Mouse (Mus musculus) stomach, postnatal 0 days (tissue): ENCODE measurements around the gene Mpig6b. TPM values are rescaled to one million over a fixed set of nuclear protein-coding genes. Genes with fewer than 3 reads are reported as not detected.

Experiments
- ATAC-seq: fragments of 200-750 bp; cut with Nextera tagmentation; 2 replicates; pipeline ENCODE4 v1.8.0; 2017; ENCODE audit not compliant: low FRiP score, low TSS enrichment
- DNase-seq: peaks from one replicate; pipeline ENCODE4 v3.0.0-alpha.2; 2016; ENCODE audit warnings: low spot score
- H3K27ac ChIP-seq: fragments of 300-500 bp; sonication (generic); replicated peaks from 2 replicates; pipeline ENCODE4 v1.5.1; 2014; ENCODE audit warnings: mild to moderate bottlenecking, control low read depth
- H3K27me3 ChIP-seq: fragments of 300-500 bp; sonication (generic); 2 replicates; pipeline ENCODE4 v1.6.1; 2014; ENCODE audit warnings: low read length; ENCODE audit not compliant: control insufficient read depth, insufficient read depth
- H3K36me3 ChIP-seq: fragments of 300-500 bp; sonication (generic); 2 replicates; pipeline ENCODE4 v1.6.1; 2014; ENCODE audit warnings: low read length, mixed read lengths; ENCODE audit not compliant: control insufficient read depth, insufficient read depth
- H3K4me1 ChIP-seq: fragments of 300-500 bp; sonication (generic); replicated peaks from 2 replicates; pipeline ENCODE4 v1.6.1; 2014; ENCODE audit warnings: antibody characterized with exemption; ENCODE audit not compliant: control insufficient read depth, insufficient read depth
- H3K4me2 ChIP-seq: fragments of 300-500 bp; sonication (generic); replicated peaks from 2 replicates; pipeline ENCODE4 v1.6.1; 2014; ENCODE audit warnings: low read depth, mild to moderate bottlenecking, control low read depth, moderate library complexity
- H3K4me3 ChIP-seq: fragments of 300-500 bp; sonication (generic); 2 replicates; pipeline ENCODE4 v1.5.1; 2014; ENCODE audit warnings: low read depth, low read length, control low read depth
- H3K9ac ChIP-seq: fragments of 300-500 bp; sonication (generic); 2 replicates; pipeline ENCODE4 v1.6.1; 2014; ENCODE audit warnings: mild to moderate bottlenecking, low read length, control low read depth, mixed read lengths
- H3K9me3 ChIP-seq: fragments of 300-500 bp; sonication (generic); 2 replicates; pipeline ENCODE4 v1.6.1; 2016; ENCODE audit warnings: low read length; ENCODE audit not compliant: control insufficient read depth
- CTCF ChIP-seq: IDR thresholded peaks from 2 replicates; pipeline ENCODE4 v1.5.1; 2016; ENCODE audit warnings: antibody characterized with exemption, low read depth, mild to moderate bottlenecking, moderate library complexity
- EP300 ChIP-seq: optimal IDR thresholded peaks from 2 replicates; pipeline ENCODE3; 2016; ENCODE audit warnings: antibody characterized with exemption
- WGBS: fragments of 180-500 bp; shearing (Covaris S2); extraction: QIAGEN DNeasy Blood & Tissue Kit; methylation state at CpG from one replicate; pipeline ENCODE4 v1.1.7; 2014; 5-methylcytosine and 5-hydroxymethylcytosine counted together
- polyA plus RNA-seq: library from polyadenylated mRNA; unstranded; fragments of >200 nt; fragmentation: Nextera tagmentation; extraction: Ambion mirVana; gene quantifications from 2 replicates; pipeline ENCODE4 v1.2.1, GENCODE M21; 2015

Mpig6b gene
- 0.49 and 0.96 TPM in 2 replicates for polyA plus RNA-seq

- TF ChIP-seq CTCF (no peak), EP300 (no peak)
- WGBS, result 69% methylated on average over 10 of the region's 10 CpGs
- no peaks in the 10 kb centered on the region for H3K9me3 ChIP-seq
- DNase-seq (no peak), ATAC-seq (no peak)
- H3K4me2 ChIP-seq, result peak within 1 kb of the TSS; percentile 63
- no peaks in the 10 kb centered on the region for H3K27me3 ChIP-seq
- peak within 1 kb of the TSS; percentile 87 for H3K27ac ChIP-seq
- H3K36me3 ChIP-seq, result peaks cover 3% of the 10 kb centered on the region; the same call in 1 of the 2 replicates
- 0 out of 2 replicates have a peak, but pooled peaks cover 2% of the 10 kb centered on the region for H3K4me1 ChIP-seq
- H3K9ac ChIP-seq, result peak within 1 kb of the TSS; percentile 38
- H3K4me3 ChIP-seq, result peak within 1 kb of the TSS; percentile 41
Observed at GRCm38 (mm10) chr17:35066084-35066483, at the start of gene Mpig6b. TSS of gene Mpig6b (minus strand) at chr17:35066184.

- H3K9ac ChIP-seq, result no peak within 1 kb of the TSS
- peaks cover 11% of the 10 kb centered on the region for H3K36me3 ChIP-seq
- DNase-seq (peak; percentile 65), ATAC-seq (no peak)
- H3K4me2 ChIP-seq, result no peak within 1 kb of the TSS
- TF ChIP-seq EP300, result no peak
- peak; percentile 74 for TF ChIP-seq CTCF
- 84% methylated on average over 8 of the region's 8 CpGs for WGBS
- H3K4me1 ChIP-seq, result no peaks in the 10 kb centered on the region
- H3K4me3 ChIP-seq, result no peak within 1 kb of the TSS
- H3K27ac ChIP-seq, result no peak within 1 kb of the TSS
- no peaks in the 10 kb centered on the region for H3K9me3 ChIP-seq
- H3K27me3 ChIP-seq, result no peaks in the 10 kb centered on the region
Observed at GRCm38 (mm10) chr17:35115046-35116019, 49.3 kb upstream of the Mpig6b start, which contains the start of gene Ly6g5b. TSS of gene Ly6g5b (minus strand) at chr17:35115428.

GRCm38 (mm10) chr17:35111774-35112173 is 45.8 kb upstream of the Mpig6b start:
- ATAC-seq, result no peak
- H3K4me1 ChIP-seq, result no peaks in the 10 kb centered on the region
- no peak overlapping the region for H3K4me3 ChIP-seq
- no peak for TF ChIP-seq EP300
- TF ChIP-seq CTCF, result no peak
- H3K4me2 ChIP-seq, result no peak overlapping the region
- H3K27me3 ChIP-seq, result no peaks in the 10 kb centered on the region
- H3K9me3 ChIP-seq, result no peaks in the 10 kb centered on the region
- WGBS, result 72% methylated on average over 9 of the region's 9 CpGs
- H3K36me3 ChIP-seq, result peaks cover 4% of the 10 kb centered on the region; the same call in 1 of the 2 replicates
- no peak for DNase-seq
- H3K9ac ChIP-seq, result no peak overlapping the region
- H3K27ac ChIP-seq, result no peak overlapping the region

- no peaks in the 10 kb centered on the region for H3K36me3 ChIP-seq
- TF ChIP-seq CTCF, result no peak
- no peak for TF ChIP-seq EP300
- no peak for ATAC-seq
- 84% methylated on average over 6 of the region's 6 CpGs for WGBS
- no peak within 1 kb of the TSS for H3K9ac ChIP-seq
- H3K27ac ChIP-seq, result no peak within 1 kb of the TSS
- no peaks in the 10 kb centered on the region for H3K9me3 ChIP-seq
- H3K4me3 ChIP-seq, result no peak within 1 kb of the TSS
- DNase-seq, result no peak
- no peaks in the 10 kb centered on the region for H3K4me1 ChIP-seq
- H3K4me2 ChIP-seq, result no peak within 1 kb of the TSS
- H3K27me3 ChIP-seq, result no peaks in the 10 kb centered on the region
Observed at GRCm38 (mm10) chr17:35108097-35108496, 42.1 kb upstream of the Mpig6b start, which contains the start of gene Ly6g5c. TSS of gene Ly6g5c (plus strand) at chr17:35108279.

- H3K27ac ChIP-seq, result no peak overlapping the region
- no peak overlapping the region for H3K4me2 ChIP-seq
- no peak for DNase-seq
- 53% methylated on average over 3 of the region's 3 CpGs for WGBS
- no peak for TF ChIP-seq EP300
- peak; percentile 55 for TF ChIP-seq CTCF
- no peaks in the 10 kb centered on the region for H3K27me3 ChIP-seq
- no peaks in the 10 kb centered on the region for H3K4me1 ChIP-seq
- H3K9me3 ChIP-seq, result no peaks in the 10 kb centered on the region
- no peak overlapping the region for H3K4me3 ChIP-seq
- peaks cover 10% of the 10 kb centered on the region for H3K36me3 ChIP-seq
- no peak for ATAC-seq
- no peak overlapping the region for H3K9ac ChIP-seq
Observed at GRCm38 (mm10) chr17:35106522-35106921, 40.5 kb upstream of the Mpig6b start.
